Mouse (Mus musculus) olfactory bulb, adult 2 months (tissue): ENCODE measurements around the gene Apopt1.

Experiments
- CTCF ChIP-seq: fragments of 200-500 bp; IDR thresholded peaks from 2 replicates; pipeline ENCODE4 v1.5.1; 2012; ENCODE audit warnings: low read depth, mild to moderate bottlenecking, low read length, moderate library complexity; ENCODE audit not compliant: insufficient read depth
- POLR2A ChIP-seq: fragments of 200-500 bp; IDR thresholded peaks from 2 replicates; pipeline ENCODE4 v1.6.1; 2012; ENCODE audit warnings: mild to moderate bottlenecking, low read depth, low read length, moderate library complexity; ENCODE audit not compliant: insufficient read depth

GRCm38 (mm10) chr12:111688069-111688428, 25.0 kb upstream of the Apopt1 start:
- no peak for TF ChIP-seq POLR2A
- TF ChIP-seq CTCF, result no peak
